Mouse (Mus musculus) heart, adult 8-10 months (tissue): ENCODE measurements at regions not wholly inside any gene's neighbourhood (a gene's known extent, or its start where the extent isn't known, plus 50 kb on each side); places are given as distances from the start of the nearest gene placed in this dataset.

Source experiments
- DNase-seq: peaks from one replicate; pipeline ENCODE4 v3.0.0; 2022; ENCODE audit warnings: low spot score

DNA sequence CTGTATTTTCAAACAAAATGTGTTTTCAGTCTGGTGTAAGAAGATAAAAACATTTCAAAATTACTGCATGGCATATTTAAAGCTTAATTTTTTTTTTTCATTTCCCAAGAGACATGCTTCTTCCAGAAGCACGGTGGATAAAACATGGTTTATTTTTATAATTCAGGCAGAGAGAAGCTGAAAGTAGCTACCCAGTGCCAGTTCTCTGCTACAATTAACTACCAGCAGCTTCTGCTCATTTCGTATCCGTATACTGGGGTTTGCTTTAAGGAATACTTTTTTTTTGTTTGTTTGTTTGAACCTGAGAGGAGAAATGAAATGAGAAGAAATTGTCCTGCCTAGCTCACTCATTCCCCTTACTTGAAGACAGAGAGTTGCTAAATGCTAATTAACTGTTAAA is 98.9 kb upstream of the Tmtc1 start:
- no peak for DNase-seq

DNA sequence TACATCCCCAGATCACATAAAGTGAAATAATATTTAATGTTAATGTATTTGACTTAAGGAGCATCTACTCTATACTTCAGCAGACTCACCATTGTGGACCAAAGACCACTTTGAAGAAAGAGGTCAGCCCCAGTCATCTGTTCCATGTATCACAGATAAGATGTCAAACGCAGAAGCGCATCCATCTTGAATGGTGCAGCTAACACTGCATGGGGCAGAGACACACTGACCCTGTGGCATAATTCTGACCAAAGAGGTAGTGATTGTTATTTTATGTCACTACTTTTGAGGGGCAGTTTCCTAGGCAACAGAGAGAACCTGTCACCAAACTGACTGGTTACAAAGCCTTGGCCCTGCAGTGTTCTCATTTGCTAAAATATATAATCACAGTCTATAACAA is 97.8 kb upstream of the Tmtc1 start:
- DNase-seq, result no peak

DNA sequence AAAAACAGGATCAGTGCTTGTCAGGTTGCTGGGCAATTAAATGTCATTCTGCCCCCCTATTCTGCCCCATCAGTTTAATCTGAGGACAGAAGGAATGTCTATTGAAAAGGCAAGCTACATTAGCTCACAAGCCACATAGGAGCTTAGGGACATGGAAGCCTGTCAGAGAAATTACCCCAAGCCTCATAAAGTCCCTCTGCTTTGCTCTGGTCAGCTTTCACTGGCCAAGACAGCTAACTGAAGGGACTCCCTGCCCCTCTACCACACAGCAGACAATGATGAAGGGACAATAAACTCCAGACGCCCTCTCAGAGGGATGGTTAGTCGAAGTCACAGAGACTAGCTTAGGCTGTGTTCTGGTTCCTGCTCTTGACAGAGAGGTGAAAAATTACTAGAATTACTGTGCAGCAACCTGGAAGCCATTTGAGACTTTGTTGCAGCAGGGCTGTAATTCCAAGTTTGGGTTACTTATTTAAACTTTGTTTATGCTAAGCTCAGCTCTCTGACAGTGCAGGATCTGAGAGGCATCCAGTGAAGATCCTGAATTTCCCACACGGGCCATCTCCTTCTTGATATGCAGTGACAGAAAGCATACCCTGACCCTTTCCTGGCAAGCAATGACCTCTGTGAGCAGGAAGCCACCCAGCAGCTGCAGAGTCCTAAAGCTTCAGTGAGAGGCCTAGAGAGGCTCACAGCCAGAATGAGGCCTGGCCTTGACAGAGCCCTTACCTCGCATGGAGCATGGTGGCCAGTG is 95.2 kb upstream of the Tmtc1 start:
- DNase-seq, result no peak

DNA sequence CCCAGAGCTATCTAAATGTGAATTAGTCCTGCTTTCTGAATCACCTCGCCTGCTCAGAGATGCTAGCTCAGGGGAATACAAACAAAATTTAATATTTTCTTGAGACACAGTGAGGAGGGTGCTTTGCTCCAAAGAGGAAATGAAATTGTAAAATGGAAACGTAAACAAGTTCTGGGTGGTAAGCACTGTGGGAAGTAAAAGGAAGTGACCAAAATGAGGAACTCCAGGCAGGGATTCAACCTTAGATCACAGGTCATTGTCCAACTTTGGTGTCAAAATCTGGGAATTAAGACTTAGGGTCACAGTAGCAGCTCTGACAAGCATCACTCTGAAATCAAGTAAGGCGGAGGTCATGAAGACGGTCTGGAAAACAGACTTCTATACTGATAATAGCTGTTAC is 90.2 kb upstream of the Tmtc1 start:
- peak; percentile 19 for DNase-seq

DNA sequence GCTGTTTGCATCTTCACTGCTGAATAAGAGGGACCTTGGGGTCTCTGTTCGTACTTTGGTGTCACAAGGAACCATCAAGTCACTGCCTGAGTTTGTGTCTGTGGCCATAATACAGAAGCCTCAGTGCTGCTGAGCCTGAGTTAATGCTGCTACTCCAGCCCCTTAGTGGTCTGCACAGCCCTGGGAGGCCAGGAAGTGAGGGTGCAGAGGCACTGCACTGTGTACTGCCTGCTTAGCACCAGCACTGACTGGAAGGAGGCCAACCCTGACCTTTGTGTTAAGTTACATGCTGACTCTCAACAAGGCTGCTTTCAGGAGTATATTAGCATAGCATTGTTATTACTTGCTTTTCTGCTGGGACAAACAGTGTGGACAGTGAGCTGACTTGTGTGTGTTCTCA is 86.9 kb upstream of the Tmtc1 start:
- no peak for DNase-seq

DNA sequence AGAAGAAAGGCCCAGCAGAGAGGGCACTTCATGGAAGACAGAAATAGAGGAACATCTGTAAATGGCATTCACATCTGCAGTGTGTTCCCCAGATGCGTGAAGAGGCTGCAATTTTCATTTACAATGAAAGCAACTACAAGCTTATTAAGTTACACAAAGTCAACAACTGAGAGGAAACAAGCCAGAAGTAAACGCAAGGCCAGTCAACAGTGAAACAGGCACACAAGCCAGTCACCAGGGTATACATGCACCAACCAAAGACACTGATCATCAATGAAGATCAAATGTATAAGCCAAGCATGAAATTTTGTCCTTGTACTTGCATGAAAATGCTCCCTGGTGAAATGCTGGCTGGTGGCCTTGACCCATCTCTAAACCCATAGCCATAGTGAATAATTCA is 84.4 kb upstream of the Tmtc1 start:
- DNase-seq, result no peak

DNA sequence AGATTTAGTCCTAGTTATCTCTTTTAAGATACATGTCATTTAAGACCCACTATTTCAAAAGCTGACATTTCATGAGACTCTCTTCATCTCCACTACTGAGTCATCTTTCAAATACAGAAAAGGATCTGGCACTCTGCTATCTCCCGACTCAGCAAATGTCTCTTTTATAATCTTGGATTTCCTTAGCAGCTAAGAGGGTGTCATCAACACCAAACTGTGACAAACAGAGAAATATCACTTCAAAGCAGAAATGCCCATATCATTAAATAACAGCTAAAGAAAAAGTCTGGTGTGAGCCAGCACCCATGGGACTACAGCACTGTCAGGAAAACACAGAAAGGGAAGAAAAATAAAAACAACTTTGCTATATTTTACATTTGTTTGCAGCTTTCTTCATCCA is 78.7 kb upstream of the Tmtc1 start:
- no peak for DNase-seq

DNA sequence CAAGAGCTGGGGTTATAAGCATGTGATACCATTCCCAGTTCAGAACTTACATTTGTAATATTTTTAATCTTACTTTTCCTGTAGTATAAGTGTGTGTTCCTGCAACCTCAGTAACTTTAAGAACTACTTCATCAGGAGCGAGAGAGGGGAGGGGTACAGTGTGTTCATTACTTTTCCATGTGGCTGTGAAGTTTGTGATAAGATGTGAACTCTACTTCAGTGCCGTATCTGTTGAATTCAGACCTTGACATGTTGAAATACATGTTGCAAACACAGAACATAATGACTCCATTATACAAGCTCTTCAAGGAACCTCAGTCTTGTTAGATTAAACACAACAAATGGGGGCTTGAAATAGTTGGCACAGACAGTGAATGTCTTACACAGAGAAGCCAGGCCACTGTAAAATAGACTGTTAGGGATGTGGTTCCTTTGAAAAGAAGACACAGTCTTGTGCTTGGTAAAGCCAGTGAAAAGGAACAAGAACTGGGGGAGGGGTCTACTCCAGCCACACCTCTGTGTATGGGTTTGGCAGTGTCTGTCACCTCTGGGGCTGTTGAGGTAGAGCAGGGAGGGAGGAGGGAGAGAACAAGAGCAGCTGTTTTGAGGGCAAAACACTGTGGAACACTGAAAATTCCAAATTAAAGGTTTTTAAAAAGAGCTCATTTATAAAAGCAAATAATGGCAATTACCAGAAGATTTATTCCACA is 73.5 kb upstream of the Tmtc1 start:
- no peak for DNase-seq

DNA sequence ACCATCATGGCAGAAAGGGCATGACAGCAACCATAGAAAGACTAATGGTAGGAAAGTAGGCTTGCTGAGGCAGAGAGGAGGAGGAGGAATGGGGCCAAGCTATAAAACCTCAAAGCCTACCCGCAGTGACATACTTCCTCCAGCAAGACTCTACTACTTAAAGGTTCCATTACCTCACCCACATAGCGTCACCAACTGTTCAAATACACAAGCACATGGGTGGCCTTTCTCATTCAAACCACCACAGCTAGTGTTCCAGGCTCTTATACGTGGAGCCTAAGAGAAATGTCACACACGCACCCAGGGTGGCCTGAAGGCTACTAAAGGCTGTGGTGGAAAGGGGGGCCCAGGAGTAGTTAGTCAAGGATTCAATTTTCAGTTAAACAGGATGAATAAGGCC is 72.5 kb upstream of the Tmtc1 start:
- DNase-seq, result no peak

DNA sequence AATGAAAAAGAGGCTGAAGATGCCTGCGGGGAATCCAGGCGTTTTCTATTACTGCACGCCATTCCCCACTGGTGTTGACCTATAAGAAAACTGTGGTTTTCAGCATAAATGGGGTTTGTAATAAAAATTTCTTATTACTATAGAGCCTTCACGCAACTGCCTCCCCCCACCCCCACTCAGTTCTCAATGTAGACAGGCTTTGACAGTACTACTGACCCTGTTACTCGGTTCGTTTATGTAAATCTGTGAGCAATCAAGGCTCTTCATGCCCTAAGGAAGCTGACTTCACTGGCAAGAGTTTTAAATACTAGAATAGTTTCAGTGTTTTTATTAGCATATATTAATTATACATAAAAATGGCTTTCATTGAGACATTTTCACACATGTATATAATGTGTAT is 70.9 kb upstream of the Tmtc1 start:
- no peak for DNase-seq

DNA sequence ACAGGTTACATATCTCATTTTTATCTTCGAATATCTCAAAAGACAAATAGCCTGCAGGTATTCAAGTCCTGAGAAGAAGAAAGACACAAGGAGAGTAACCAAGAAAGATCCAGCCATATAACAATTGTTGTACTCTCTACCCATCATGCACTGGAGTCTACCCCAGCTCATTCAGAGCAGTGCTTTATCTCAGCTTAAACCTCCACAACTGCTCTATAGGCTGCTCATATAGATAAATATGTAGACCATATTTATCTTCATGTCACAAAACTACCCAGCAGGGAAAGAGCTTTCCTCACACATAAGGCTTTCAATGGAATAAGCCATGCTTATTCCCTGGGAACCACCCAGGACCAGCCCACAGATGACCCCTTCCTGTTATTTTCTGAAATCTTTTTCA is 70.5 kb upstream of the Tmtc1 start:
- DNase-seq, result no peak

DNA sequence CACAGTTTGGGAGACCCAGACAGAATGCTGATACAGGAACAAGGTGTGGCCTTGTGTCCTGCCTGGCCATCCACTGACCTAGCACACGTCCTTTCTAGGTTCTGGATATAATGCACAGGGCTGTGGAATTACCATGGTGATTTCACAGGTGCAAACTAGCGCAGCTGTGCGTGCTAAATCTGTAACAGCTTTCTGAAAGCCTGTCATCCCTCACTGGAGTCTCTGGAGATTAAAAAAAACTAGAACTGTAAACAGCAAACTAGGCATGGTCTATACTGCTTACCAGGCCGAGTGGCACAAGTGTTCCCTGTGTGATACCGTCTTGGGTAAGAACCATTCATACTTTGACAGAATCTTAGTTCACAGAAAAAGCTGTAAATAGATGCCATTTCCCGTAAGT is 69.9 kb upstream of the Tmtc1 start:
- no peak for DNase-seq

DNA sequence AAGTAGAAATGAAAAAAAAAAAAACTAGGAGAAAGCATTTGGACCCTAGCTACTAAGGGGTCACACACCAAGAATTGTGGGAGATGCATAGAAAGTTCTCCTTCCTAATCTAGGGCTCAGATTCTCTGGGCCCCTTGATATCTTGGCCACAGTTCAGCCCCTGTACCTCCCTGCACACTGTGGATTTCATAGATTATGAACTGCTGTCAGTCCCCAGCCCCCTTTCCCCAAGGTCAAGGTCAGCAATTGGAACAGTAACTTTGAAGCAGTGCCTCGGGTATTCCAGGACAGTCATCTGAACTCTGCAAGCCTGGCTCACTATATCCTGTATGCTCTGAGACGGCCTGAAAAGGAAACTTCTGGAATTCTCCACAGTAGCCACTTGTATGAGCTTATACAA is 68.9 kb upstream of the Tmtc1 start:
- no peak for DNase-seq

DNA sequence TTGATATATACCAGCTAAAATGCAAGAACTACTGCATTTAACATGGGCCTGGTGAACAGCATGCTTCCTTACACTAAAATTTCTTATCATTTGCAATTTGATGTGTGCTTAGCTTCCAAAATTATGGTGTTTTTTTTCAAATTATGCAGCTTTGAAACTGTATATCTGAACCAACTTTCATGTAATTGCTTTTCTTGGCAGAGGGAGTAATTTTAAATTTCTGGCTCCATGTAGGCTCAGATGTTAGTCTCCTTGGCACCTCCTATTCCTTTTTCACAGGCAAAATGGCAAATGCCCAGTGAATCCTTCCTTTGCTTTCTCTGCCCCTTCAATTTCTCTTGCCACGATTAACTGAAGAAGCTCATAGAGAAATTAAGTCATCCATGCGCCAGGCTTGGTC is 61.1 kb upstream of the Tmtc1 start:
- no peak for DNase-seq

DNA sequence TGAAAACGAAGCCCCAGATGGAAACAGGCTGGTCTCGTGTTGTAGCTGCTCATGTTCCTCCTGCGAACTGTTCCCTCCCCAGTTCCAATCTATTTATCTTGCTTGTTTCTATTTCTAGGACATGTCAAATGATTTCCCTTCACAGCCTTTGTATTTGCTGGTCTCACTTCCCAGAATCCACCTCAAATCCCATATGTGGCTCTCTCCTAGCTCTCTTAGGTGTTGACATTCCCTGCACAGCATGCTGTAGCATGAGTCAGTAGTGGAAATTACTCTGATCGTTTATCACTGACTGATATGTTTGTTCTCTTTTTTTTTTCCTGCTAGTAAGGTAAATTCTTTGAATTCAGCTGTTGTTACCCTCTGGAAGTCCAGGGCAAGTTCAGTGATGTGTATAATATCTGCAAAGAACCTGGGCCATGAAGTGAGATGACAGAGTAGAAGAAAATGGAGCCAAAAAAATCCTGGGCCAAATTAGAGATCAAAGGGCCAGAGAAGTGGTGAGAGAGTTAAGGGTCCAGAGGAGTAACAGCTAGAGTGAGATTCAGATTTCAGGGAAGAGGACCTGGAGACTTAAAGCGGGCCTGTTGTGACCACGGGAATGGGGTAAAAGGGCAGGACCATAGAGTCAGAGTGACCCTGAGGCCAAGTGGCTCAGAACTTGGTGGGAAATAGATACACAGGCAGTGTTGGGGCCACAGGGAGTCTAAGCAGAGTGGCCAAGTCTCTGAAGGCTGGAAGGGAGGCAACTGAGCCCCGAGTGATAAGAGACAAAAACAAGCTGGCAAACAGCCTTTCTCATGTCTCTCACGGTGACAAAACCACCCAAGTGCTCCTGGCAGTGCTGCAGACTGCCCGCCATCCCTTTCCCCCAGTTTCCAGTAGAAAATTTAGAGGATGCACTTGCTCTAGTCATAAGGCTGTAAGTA is 56.3 kb upstream of the Tmtc1 start:
- no peak for DNase-seq
